Mouse (Mus musculus) forebrain, embryonic 14.5 days (tissue): ENCODE data around the gene Clta. TPM values are rescaled to one million over a fixed set of nuclear protein-coding genes. Genes with fewer than 3 reads are reported as not detected.

Experiments used
- ATAC-seq: fragments of 200-750 bp; cut with Nextera tagmentation; 2 replicates; pipeline ENCODE4 v1.8.0; 2017; ENCODE audit warnings: mild to moderate bottlenecking, moderate library complexity
- DNase-seq: peaks from one replicate; pipeline ENCODE4 v3.0.0-alpha.2; 2015; ENCODE audit warnings: low spot score
- H3K27ac ChIP-seq: fragments of 300-500 bp; sonication (generic); 2 replicates; pipeline ENCODE4 v1.5.1; 2014; ENCODE audit warnings: low read depth, mild to moderate bottlenecking, control low read depth, low read length, moderate library complexity
- H3K27me3 ChIP-seq: fragments of 300-500 bp; sonication (generic); replicated peaks from 2 replicates; pipeline ENCODE4 v1.6.1; 2014; ENCODE audit warnings: low read length, control low read depth, mixed read lengths; ENCODE audit not compliant: control insufficient read depth, insufficient read depth
- H3K36me3 ChIP-seq: fragments of 300-500 bp; sonication (generic); 2 replicates; pipeline ENCODE4 v1.6.1; 2014; ENCODE audit warnings: low read length, control low read depth; ENCODE audit not compliant: control insufficient read depth, insufficient read depth
- H3K4me1 ChIP-seq: fragments of 300-500 bp; sonication (generic); 2 replicates; pipeline ENCODE4 v1.6.1; 2014; ENCODE audit warnings: antibody characterized with exemption, low read length, control low read depth; ENCODE audit not compliant: control insufficient read depth, insufficient read depth
- H3K4me2 ChIP-seq: fragments of 300-500 bp; sonication (generic); 2 replicates; pipeline ENCODE4 v1.6.1; 2014; ENCODE audit warnings: mild to moderate bottlenecking, control low read depth, low read length
- H3K4me3 ChIP-seq: fragments of 300-500 bp; sonication (generic); 2 replicates; pipeline ENCODE4 v1.5.1; 2014; ENCODE audit warnings: low read depth, low read length, control low read depth
- H3K9ac ChIP-seq: fragments of 300-500 bp; sonication (generic); 2 replicates; pipeline ENCODE4 v1.6.1; 2014; ENCODE audit warnings: mild to moderate bottlenecking, low read length, control low read depth, moderate library complexity
- H3K9me3 ChIP-seq: fragments of 300-500 bp; sonication (generic); replicated peaks from 2 replicates; pipeline ENCODE4 v1.6.1; 2016; ENCODE audit warnings: low read length, control low read depth, mixed read lengths; ENCODE audit not compliant: control insufficient read depth
- WGBS: fragments of 180-500 bp; shearing (Covaris S2); extraction: QIAGEN DNeasy Blood & Tissue Kit; methylation state at CpG from one replicate; pipeline ENCODE4 v1.1.7; 2014; 5-methylcytosine and 5-hydroxymethylcytosine counted together
- polyA plus RNA-seq: library from polyadenylated mRNA; unstranded; fragments of >200 nt; fragmentation: Nextera tagmentation; extraction: Ambion mirVana; gene quantifications from 2 replicates; pipeline ENCODE4 v1.2.1, GENCODE M21; 2014

Gene Clta
- polyA plus RNA-seq, 1 experiment from 2014 or later: 303 TPM

DNA sequence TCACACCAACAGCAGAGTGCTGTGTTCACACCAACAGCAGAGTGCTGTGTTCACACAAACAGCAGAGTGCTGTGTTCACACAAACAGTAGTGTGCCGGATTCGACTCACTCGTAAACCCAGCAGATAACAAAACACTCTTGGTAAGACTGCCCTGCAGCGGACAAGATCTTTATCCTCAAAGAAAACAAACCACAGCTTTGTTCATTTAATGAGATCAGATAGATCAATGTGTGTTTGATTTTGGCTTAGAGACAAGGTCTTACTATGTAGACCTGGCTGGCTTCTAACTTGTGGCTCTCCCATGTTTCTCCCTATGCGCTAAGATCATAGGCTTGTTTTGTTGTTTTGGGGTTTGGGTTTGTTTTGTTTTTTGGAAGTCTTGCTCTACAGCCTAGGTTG is 41.8 kb downstream of the Clta start:
- Histone ChIP-seq H3K27ac (no peak overlapping the region), H3K4me1 (no peaks in the 10 kb centered on the region), H3K4me2 (no peak overlapping the region), H3K9me3 (no peaks in the 10 kb centered on the region), H3K9ac (no peak overlapping the region), H3K36me3 (peaks cover 21% of the 10 kb centered on the region), H3K4me3 (no peak overlapping the region), H3K27me3 (no peaks in the 10 kb centered on the region)
- WGBS: 90% methylated on average over 5 of the region's 5 CpGs
- ATAC-seq (no peak), DNase-seq (no peak)

DNA sequence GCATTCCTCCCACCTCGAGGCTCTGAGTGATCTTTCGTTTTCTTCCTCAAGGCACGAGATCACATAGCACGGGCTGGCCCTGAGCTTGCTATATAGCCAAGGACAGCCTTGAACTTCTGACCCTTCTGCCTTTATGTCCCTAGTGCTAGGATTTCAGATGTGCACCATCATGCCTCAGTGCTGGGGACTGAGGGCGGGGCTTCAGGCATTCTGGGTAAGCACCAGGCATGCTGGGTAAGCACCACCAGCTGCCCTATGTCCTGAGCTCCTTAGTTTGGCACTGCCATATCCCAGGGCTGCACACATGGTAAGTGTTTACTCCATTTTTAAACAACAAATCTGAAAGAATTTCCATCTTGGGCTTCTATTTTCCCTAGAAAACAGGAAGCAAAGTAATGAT is 45.6 kb downstream of the Clta start:
- Histone ChIP-seq H3K27ac (no peak overlapping the region), H3K36me3 (peaks cover 7% of the 10 kb centered on the region; the same call in 1 of the 2 replicates)
- WGBS: 89% methylated on average over 5 of the region's 5 CpGs

DNA sequence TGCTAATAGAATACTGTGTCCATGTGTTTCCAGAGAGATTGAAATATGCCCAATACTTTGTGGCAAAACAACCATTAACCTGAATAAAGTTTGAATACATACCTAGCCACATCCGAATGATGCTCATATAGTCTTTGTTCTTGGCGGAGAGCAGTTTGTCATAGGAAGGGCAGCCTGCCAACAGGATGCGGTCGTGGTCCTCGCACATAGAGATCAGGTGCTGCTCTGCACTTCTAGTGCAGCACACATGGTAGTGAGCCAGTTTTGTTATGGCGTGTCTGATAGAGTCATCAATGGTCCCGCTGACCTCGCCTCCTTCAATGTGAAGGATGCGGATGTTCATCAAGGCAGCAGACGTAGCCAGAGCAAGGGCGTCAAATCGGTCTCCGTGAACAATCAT is 55.4 kb downstream of the Clta start:
- H3K4me2 ChIP-seq: no peak overlapping the region
- H3K9me3 ChIP-seq: no peaks in the 10 kb centered on the region
- no peaks in the 10 kb centered on the region for H3K4me1 ChIP-seq
- no peak for DNase-seq
- H3K4me3 ChIP-seq: no peak overlapping the region
- no peaks in the 10 kb centered on the region for H3K27me3 ChIP-seq
- 92% methylated on average over 13 of the region's 13 CpGs for WGBS
- peaks cover 16% of the 10 kb centered on the region; the same call in 1 of the 2 replicates for H3K36me3 ChIP-seq
- ATAC-seq: no peak
- H3K9ac ChIP-seq: no peak overlapping the region
- no peak overlapping the region for H3K27ac ChIP-seq

More for the DNA sequence above, 45.6 kb downstream of the Clta start:
- H3K27me3 ChIP-seq: no peaks in the 10 kb centered on the region
- no peak overlapping the region for H3K9ac ChIP-seq
- no peaks in the 10 kb centered on the region for H3K4me1 ChIP-seq
- H3K9me3 ChIP-seq: no peaks in the 10 kb centered on the region
- no peak for ATAC-seq
- H3K4me2 ChIP-seq: no peak overlapping the region
- H3K4me3 ChIP-seq: no peak overlapping the region
- no peak for DNase-seq

DNA sequence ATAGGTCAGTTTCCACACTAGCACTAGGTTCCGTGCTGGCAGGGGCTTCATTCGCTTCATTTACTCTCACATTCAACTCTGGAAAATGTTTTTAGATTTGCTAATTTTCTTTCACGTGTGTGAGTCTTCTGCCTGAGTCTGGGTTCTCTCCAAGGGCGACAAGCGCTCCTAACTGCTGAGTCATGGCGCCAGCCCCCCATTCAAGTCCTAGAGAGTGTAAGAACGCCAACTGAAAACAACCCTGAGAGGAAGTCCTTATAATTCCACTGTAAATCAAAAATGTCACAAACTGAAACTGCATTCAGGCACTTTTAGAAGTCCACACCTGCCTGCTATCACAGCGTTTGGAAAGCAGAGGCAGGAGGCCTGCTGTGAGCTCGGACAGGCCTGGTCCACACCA is 57.8 kb downstream of the Clta start:
- ATAC-seq: no peak
- H3K4me3 ChIP-seq: no peak overlapping the region
- H3K27me3 ChIP-seq: no peaks in the 10 kb centered on the region
- H3K36me3 ChIP-seq: peaks cover 16% of the 10 kb centered on the region; the same call in 1 of the 2 replicates
- DNase-seq: no peak
- no peak overlapping the region for H3K27ac ChIP-seq
- no peaks in the 10 kb centered on the region for H3K4me1 ChIP-seq
- H3K9ac ChIP-seq: no peak overlapping the region
- no peaks in the 10 kb centered on the region for H3K9me3 ChIP-seq
- 63% methylated on average over 9 of the region's 9 CpGs for WGBS
- H3K4me2 ChIP-seq: no peak overlapping the region

DNA sequence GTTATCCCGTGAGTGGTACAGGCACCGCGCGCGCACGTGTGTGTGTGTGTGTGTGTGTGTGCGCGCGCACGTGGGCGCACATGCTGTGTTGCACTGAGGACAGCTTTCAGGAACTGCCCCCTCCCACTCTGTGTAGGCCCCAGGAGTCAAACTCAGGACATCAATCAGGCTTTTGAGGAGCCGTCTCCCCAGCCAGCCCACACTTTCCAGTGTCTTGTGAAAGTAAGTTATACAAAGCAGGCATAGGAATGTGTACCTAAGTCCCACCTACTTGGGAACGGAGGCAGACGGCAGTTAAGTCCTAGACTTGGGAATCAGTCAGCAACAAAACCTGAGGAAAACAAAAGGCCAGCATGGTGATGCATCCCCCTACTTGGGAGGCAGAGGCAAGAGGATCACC is 58.6 kb downstream of the Clta start:
- H3K27me3 ChIP-seq: no peaks in the 10 kb centered on the region
- no peak overlapping the region for H3K27ac ChIP-seq
- no peaks in the 10 kb centered on the region for H3K4me1 ChIP-seq
- H3K9ac ChIP-seq: no peak overlapping the region
- no peak overlapping the region for H3K4me2 ChIP-seq
- no peak overlapping the region for H3K4me3 ChIP-seq
- ATAC-seq: no peak
- peaks cover 16% of the 10 kb centered on the region; the same call in 1 of the 2 replicates for H3K36me3 ChIP-seq
- DNase-seq: no peak
- WGBS: 89% methylated on average over 14 of the region's 14 CpGs
- no peaks in the 10 kb centered on the region for H3K9me3 ChIP-seq

DNA sequence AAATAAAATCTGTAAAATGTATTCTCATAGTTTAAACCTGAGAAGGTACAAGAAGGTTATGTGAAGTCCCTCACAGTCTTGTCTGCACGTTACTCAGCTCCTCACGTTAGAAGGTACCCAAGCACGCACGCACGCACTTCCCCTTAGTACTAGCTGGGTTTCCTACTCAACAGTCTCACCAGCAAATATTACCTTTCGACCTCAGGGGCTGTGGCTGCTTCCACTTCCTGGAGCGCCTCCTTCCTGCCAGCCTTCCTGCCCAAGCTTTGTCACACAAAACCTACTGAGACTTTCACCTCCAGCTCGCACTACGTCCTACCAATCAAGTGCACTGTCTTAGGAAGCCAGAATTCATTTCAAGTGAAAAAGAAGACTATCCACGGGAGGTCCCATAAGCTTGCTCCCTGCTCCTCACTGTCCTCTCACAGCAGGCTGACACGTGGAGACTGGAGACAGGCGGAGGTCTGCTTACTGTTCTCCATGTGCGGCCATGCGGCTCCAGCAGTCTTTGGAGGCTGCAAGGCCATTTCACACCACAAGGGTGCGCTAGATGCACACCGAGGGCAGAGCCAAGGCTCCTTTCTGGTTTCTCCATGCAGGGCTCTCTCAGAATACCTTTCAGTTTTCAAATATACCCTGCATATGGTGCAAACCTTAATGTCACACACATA is 61.2 kb downstream of the Clta start:
- Histone ChIP-seq H3K4me3 (no peak overlapping the region), H3K27ac (no peak overlapping the region), H3K4me1 (no peaks in the 10 kb centered on the region; the same call in 1 of the 2 replicates), H3K27me3 (no peaks in the 10 kb centered on the region), H3K9me3 (no peaks in the 10 kb centered on the region), H3K36me3 (peaks cover 5% of the 10 kb centered on the region; the same call in 1 of the 2 replicates), H3K9ac (no peak overlapping the region), H3K4me2 (no peak overlapping the region)
- peak; percentile 86 for DNase-seq
- 41% methylated on average over 16 of the region's 16 CpGs for WGBS
- ATAC-seq: peak; percentile 82

DNA sequence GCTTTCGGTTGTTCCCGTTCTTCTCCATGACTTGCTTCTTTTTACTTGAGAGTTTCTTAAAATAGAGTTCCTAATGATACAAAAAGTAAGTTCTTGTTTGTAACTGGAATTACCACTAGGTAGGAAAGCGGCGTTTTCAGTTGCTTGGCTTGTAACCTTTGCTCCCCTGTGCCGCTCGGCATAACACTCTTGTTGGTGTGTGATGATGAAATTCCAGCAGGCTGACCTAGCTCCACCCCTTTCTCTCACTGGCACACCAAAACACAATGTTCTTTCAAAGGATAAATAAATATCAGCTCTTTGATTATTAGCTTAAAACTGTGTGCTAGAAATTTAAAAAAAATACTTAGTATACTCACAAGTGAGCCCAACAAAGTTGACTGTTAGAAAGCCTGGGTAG is 62.6 kb downstream of the Clta start:
- peaks cover 5% of the 10 kb centered on the region; the same call in 1 of the 2 replicates for H3K36me3 ChIP-seq
- H3K4me3 ChIP-seq: no peak overlapping the region
- H3K4me2 ChIP-seq: no peak overlapping the region
- peaks cover 8% of the 10 kb centered on the region; the same call in 1 of the 2 replicates for H3K4me1 ChIP-seq
- 90% methylated on average over 6 of the region's 6 CpGs for WGBS
- no peaks in the 10 kb centered on the region for H3K27me3 ChIP-seq
- ATAC-seq (no peak), DNase-seq (no peak)
- no peaks in the 10 kb centered on the region for H3K9me3 ChIP-seq
- no peak overlapping the region for H3K9ac ChIP-seq
- H3K27ac ChIP-seq: no peak overlapping the region

DNA sequence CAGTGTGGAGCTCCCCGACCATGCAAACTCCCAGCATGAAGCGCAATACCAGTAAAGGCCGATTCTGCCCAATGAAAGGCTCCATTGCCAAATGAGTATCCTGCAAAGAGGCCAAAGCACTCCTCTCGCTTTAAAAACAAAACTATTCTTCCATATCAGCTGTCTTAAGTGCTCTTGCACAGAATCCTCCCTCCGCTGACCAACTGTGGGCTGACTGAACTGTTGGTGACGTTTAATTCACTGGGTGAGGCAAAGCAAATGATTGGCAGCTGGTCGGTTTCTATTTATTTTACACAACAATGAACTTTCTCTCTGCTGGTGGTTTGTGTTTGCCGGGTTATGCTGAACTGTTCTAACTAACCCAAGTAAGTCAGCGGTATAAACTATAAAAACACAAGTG is 64.5 kb downstream of the Clta start:
- ATAC-seq: no peak
- Histone ChIP-seq H3K27ac (no peak overlapping the region), H3K9me3 (no peaks in the 10 kb centered on the region), H3K36me3 (no peaks in the 10 kb centered on the region), H3K9ac (no peak overlapping the region), H3K4me3 (no peak overlapping the region), H3K4me2 (no peak overlapping the region), H3K4me1 (peaks cover 11% of the 10 kb centered on the region), H3K27me3 (no peaks in the 10 kb centered on the region)
- peak; percentile 11 for DNase-seq
- WGBS: 31% methylated on average over 9 of the region's 9 CpGs

DNA sequence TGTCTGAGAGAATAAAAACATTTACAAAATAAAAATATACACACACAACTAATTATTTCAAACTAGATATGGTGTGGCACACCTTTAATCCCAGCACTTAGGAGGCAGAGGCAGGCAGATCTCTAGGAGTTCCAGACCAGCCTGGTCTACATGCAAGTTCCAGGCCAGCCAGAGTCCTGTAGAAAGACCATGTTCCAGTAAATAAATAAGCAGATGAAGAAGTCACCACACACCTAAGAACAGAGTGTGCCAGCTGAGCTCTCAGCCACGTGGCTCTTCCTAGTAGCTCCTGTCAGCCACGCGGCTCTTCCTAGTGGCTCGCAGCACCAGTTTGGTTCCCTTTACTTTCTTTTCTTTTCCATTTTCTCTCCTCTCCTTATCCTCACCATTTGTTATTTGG is 65.2 kb downstream of the Clta start:
- Histone ChIP-seq H3K27me3 (no peaks in the 10 kb centered on the region), H3K4me3 (no peak overlapping the region), H3K9me3 (no peaks in the 10 kb centered on the region), H3K36me3 (no peaks in the 10 kb centered on the region), H3K4me2 (no peak overlapping the region), H3K4me1 (peaks cover 11% of the 10 kb centered on the region), H3K9ac (no peak overlapping the region), H3K27ac (no peak overlapping the region)
- no peak for DNase-seq
- 91% methylated on average over 4 of the region's 4 CpGs for WGBS
- no peak for ATAC-seq
